Mouse (Mus musculus) neutrophil, adult 5-6 weeks (primary cell): Measurements from ENCODE around the gene Pmfbp1. TPM values are rescaled to one million over a fixed set of nuclear protein-coding genes. Genes with fewer than 3 reads are reported as not detected.

Source experiments
- ATAC-seq: fragments of 151-379, 151-347 bp; 2 replicates; pipeline ENCODE4 v1.8.0; 2017; ENCODE audit warnings: mild to moderate bottlenecking, moderate TSS enrichment; ENCODE audit not compliant: insufficient number of reproducible peaks, poor library complexity, low FRiP score, severe bottlenecking; ENCODE audit errors: extremely low read depth
- total RNA-seq: library from RNA; stranded (forward); fragments of 200-1000 nt; gene quantifications from 2 replicates; pipeline ENCODE4 v1.2.3, GENCODE M21; 2017

Pmfbp1 gene
- total RNA-seq, 1 experiment from 2014 or later: not detected

DNA sequence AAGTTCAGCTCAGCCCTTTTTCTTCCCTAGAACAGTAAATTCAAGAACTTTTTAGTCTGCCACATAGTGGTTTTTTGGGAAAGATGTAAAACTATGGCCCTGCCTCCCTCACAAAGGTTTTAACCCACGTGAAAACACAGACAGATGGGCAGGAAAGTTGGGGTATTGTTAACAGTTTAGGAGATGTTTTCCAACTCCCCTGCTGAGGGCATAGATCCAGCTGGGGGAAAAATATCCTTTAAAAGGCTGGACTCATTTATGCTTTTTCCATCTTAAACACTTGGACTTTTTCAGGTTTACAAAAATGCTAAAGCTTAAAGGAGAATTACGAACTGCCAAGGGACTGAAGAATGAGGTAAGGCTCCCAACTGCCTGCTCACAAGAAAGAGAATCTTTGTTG is 774 bp downstream of the Pmfbp1 start:
- no peak for ATAC-seq

DNA sequence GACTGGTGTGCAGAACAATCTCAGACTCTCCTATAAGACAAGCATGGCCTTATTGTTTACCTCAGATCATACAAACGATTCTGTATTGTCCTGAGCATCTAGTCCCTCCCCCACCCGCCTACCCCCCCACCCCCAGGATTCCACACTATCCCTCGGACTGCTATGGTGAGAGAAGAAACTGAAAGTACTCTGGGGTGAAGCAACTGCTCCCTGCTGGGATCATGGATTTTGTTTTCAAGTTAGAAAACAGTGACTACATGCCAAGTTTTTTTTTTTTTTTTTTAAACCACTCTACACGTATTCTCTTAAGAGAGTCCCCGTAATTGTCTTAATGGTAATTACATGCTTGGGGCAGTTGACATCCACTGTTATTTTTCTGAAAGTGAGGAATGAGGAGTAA is 3.6 kb downstream of the Pmfbp1 start:
- no peak for ATAC-seq

DNA sequence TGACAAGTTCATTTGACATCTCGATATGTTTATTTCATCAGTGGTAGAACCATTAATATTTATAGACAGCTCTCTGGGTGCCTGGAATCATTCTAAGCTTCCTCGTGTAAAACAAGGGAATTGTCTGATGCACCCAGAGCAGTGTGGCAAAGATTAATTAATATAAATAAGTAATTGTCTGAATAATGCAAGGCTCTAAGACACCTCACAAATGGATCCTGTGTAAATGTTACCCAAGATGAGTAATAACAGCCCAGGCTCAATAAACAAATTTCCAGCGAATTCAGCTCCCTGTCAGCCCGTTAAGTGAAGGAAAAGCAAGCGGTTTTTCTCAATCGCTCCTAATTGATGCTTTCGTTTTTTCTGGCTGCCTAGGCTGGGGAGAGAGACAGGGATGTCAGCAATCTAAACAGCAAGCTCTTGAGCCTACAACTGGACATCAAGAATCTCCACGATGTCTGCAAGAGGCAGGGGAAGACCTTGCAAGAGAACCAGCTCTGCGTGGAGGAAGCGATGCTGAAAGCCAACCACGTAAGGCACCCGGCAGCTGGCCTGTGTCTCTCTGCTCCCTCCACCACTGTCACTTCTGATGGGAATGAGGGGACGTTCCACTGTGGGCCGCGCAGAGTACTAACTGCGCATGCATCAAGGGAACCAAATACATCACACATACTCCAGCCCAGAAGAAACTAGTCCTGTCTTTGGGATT is 5.3 kb downstream of the Pmfbp1 start:
- no peak for ATAC-seq

DNA sequence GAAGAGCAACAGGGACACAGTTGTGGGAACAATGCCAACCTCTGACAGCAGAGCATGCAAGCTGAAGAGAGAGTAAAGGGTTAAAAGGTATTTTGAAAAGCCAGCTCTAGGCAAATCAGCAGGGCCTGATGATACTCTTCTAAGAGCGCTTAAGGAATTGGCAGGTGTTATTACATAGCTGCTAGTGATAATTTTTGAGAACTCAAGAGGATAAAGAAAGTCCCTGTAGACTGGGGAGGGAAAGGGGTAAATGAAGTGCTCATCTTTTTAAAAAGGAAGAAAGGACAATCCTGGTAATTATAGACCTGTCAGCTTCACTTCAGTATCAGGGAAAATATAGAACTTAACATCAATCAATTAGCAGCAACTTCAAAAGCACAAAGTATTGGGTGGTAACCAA is 9.7 kb downstream of the Pmfbp1 start:
- no peak for ATAC-seq

DNA sequence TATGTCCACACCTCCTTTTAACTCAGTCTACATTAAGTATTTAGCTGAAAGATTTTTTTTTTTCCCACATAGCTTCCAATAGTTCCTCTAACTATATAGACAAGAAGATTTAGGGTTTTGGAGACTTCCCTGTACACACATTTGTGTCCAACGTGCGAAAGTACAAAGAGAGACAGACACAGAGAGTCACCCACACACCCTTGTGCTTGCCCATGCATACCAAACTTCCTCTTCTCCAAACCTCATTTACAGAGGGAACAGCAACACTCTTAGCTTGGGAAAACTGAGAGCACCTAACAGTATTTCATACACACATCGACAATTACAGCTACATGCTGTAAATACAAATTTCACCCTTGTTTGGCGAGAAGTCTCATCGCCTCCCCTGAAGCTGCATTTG is 11.7 kb downstream of the Pmfbp1 start:
- ATAC-seq: no peak

DNA sequence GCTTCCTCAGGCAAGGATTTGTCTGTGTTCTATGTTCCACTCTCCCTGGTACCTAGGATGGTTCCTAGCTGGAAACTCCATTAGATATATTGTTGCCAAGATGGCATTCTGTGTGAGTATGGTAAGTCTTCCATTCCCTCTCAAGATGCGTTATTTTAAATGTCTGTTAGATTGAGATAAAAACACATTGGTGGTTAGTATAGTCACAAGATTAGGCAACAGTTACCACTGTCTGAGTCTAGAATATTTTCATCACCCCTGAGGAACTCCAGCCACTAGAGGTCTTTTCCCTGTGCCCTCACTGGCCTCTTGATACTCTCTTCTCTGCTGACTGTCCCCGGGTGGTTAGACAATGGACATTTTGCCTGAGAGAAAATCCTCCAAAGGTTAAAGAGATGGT is 30.2 kb downstream of the Pmfbp1 start:
- no peak for ATAC-seq

DNA sequence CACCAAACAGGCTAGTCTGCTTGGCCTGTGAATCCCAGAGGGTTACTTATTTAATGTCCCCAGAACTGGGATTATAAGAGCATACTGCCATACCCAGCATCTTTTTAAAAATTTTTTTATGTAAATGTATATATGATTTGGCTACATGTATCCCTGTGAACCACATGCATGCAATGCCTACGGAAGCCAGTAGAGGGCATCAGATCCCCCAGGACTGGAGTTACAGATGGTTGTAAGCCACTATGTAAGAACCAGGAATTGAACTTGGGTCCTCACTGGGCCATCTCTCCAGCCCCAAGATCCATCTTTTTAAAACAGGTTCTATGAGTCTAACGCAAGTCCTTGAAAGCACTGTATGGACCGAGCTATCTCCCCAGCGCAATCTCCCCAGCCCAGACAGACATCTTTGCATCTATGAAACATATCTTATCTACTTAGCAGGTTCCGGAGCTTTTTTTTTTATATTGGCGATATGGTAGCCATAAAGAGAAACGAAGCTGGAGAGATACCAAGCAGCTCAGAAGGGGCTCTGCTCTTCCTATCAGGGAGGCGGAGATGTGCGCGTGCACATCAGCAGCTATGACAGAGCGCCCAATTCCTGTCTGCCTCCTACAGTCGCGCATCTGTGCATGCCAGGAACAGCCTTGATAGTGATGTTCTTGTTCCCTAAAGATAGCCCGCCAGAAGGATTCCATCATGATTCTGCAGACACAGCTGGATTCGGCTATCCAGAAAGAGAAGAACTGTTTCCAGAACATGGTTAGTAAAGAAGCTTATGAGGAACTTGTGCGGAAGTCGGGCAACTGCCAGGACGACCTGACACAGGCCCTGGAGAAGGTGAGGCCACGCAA is 41.5 kb downstream of the Pmfbp1 start:
- ATAC-seq: no peak

DNA sequence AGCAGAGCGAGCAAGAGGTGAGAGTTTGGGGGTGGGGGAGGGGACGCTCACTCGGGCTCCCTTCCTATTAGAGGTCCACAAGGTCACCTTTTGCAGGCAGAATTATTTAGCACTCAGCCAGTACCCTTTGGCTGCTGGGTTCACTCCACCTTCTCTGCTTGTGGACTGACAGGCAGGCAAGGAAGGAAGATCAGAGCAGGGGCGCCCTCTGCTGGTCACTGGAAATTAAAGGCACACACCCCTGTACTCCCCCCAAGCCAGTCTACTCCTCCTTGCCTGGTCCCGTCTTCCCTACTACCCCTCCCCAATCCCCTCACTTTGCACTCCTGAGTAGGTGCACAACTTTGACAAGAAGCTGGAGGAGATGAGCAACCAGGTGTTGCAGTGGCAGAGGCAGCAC is 42.9 kb downstream of the Pmfbp1 start:
- peak; percentile 39; the same call in 1 of the 2 replicates for ATAC-seq

DNA sequence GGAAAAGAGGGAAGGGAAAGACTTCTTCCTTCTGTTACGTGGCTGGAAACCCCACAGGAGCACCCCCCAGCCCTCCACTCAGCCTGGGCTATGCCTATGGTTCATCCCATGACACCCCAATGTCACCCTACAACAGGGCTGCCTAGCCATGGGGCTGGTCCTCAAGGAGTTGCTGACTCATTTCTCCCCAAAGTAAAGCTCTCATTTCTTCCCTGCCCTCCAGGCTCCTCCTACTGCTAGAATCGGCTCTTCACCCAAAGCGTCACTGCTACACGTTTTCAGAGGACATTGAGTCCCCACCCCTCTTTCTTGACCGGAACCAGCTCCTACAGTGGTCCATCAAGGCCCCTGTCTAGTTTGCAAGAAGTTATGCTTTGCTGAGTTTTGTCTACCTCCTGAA is 48.3 kb downstream of the Pmfbp1 start:
- no peak for ATAC-seq

DNA sequence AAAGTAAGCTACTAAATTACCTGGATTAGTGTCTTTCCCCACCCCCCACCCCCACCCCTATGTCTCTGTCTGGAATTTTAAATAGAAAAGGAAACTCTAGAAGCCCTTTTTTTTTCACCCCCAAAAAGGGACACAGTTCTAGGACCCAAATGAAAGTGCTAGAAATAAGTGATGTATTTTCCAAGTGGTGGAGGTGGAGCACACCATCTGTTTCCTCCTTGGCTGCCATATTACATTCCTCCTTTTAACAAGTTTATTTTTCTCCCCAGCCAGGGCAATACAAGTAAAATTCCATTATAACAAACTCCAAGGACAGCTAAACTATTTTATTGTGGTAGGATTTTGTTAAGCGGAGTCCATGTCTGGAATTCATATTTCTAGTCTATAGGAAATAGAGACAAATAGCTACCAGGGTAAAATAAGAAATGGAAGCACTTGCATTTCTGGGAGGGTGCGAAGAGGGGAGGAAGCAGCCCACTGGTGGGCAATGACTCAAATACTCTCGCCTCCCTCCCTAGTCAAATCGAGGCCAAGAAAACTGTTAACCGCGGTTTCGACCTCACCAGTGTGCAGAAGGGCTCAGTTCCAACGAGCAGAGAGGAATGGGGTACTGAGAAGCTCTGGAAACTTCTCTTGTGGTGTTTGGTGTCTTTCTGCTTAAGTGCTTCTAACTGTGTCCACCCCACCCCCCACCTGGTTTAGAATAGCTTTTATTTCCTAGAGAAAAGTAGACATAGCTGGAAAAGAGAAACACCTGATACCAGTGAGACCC is 49.1 kb downstream of the Pmfbp1 start:
- ATAC-seq: no peak

DNA sequence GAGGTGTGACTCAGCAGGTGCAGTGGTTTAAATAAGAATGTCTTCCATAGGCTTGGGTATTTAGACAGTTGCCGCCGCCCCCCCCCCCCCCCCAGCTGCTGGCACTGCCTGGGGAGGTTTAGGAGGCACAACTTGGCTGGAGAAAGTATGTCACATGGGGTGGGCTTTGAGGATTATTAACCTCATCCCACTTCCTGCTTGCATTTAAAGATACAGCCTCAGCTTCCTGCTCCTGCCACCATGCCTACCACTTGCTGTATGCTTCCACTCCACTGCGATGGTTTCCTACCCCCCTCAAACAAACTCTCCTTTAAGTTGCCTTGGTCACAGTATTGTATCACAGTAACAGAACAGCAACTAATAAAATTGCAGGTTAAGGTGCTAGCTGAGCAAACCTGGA is 50.2 kb downstream of the Pmfbp1 start:
- no peak for ATAC-seq

DNA sequence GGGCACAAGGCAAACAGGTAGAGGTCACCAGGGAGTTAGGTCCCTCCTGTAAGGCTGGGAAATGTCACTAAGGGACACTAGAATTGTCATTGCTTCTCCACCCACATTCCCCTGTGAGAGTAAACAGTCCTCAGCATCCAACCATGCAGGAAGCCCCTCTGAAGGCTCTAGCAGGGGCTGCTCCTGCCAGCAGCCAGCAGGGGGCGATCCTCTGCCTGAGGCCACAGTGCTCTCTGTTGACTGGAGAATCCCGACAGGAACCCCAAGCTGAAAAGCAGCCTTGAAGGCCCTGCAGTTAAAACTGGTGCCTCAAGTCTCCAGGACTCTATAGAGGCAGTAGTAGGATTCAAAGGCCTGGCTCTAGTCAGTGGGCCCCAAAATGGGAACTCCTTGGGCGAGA is 57.8 kb downstream of the Pmfbp1 start:
- no peak for ATAC-seq

DNA sequence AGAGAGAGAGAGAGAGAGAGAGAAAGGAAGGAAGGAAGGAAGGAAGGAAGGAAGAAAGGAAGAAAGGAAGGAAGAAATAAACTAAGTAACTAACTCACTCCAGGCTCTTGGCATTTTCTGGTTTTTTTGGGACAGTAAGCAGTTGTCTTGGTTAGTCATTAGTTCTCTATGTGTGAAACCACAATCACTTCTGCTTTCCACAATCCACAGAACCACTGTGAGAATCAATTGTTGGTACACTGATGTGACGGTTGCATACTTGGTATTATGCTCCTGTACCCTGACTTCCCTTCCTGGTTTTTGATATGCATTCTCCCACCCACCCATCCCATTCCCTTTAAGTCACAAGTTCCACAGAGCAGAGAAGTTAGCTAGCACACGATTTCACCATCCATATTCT is 70.1 kb downstream of the Pmfbp1 start:
- peak; percentile 27; the same call in 1 of the 2 replicates for ATAC-seq

DNA sequence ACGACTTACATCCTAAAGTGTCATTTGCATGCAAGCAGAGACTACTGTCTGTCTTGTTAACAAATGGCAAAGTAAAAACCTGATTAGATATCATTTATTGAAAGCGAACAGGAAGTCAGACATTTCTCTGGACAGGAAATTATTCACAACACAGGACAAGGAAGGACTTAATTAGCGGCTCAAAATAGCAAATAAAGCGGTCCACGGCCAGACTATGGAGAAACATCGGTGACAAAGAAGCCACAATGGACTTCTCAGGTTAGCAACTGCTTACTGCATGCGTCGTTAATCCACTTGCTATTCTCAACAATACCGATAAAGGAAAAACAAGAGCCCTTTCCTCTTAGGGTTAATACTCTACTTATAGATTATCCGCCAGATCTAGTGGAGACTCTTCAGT is 70.9 kb downstream of the Pmfbp1 start:
- ATAC-seq: no peak

DNA sequence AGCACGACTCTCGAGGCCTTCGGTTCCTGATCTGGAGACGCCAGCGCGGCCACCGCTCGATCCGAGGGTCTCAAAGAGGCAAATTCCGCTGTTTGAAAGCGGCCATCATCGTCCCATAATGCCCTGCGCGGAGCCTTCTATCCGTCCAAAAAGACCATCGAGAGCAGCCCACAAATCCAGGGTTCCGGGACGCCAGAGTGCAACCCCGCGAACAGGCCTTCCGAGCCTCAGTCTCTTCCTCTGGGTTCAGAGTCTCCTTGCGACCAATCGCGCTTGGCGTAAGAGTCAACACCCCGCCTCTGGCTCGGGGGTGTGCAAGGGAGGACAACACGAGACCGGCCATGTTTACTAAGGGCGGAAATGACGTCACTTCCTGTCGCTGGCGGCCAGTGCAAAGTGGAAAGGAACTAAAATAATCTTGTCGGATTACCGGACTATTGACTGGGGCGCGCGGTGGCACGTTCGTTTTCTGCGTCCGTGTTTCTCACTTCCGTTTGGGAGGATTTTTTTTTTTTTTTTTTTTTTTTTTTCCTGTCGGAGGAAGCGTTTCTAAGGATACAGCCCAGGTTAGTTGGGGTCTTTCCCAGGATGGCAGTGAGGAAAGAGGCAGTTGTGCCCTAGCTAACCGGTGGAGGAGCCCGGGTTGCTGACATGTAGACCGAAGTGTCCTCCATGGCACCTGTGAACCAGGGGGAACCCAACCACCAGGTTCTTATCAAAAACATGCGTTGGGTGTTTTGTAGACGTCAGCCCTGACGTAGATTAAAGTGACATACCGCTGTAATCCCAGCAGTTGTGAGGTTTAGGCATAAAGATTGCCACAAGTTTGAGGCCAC is 71.9 kb downstream of the Pmfbp1 start, which contains the start of the genes Dhx38 and Txnl4b:
TSS of gene Dhx38 (minus strand) at position 364 of the 836 bp plus-strand sequence.
TSS of gene Txnl4b (plus strand) at position 395 of the 836 bp plus-strand sequence.
- peak; percentile 96 for ATAC-seq

DNA sequence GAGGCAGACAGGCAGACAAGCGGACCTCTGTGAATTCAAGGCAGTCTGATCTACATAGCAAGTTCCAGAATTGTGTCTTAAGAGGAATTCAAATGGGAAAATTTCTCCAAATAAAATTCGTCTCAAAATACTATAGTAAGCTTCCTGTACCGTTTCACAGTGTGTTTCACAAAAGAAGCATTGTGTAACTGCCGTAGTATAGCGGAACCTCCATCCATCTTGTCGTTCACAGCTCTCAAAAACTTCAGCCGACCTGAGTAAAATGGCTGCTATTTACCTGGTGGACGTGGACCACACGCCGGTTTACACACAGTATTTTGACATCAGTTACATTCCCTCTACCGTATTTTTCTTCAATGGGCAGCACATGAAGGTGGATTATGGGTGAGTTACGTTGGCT is 77.3 kb downstream of the Pmfbp1 start:
- ATAC-seq: peak; percentile 27; the same call in 1 of the 2 replicates

DNA sequence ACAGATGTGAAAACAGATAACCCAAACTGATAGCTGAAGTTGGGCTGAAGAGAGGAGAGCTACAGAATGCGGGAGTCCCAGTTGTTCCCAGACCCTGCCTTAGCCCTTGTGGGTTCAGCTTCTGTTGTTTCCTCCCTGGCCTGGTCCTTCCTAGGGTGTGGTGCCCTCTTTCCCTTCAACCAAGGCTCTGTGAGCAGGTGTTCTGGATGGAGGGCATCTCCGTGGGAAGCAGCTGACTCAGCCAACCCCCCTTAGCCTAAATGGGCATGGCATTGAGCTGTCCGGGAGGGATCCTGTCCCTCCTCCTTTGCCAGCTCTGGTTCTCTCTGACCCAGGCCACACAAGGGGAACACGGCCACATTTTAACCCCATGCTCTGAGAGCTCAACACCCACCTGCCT is 82.5 kb downstream of the Pmfbp1 start:
- no peak for ATAC-seq

DNA sequence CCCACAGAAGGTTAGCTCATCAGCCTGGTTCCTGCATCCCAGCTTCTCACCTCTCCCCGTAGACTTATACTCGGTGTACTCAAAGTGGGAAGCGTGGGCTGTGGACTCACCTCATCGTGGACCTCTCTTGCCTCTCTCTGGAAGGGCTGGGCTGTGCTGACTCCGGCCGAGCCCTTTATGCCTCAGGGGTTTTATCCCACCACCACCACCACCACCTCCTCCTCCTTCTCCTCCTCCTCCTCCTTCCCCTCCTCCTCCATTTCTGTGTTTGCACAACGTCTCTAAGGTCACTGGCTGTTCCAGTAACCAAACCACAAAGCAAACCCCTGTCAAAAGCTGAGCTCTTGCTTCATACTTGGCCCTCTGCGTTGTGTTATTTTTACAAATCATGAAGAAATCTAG is 85.1 kb downstream of the Pmfbp1 start, which contains the start of gene Hp:
TSS of gene Hp (minus strand) at position 273 of the 402 bp plus-strand sequence.
- peak; percentile 75 for ATAC-seq

DNA sequence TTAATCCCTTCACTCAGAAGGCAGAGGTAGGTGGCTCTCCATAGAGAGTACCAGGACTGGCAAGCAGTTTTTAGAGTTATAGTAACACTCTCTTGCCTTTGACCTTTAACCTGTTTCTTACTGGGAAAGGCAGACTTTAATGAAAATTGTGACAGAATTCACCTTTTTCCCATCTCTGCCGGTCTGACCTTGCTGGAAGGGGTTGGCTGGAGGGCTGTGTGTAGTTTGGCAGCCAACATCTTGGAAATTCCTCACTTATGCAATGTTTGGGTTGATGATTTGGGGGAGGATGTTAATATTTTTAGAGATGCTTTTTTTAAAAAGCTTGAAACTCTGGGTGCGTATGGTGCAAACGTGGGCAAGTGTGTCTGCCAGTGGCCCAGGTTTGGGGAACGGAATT is 90.5 kb downstream of the Pmfbp1 start:
- ATAC-seq: no peak
